Mouse (Mus musculus) bone marrow macrophage, adult 2 months (primary cell): ENCODE results near the gene AU018091.

Source experiments
- CTCF ChIP-seq: IDR thresholded peaks from 2 replicates; pipeline ENCODE4 v1.5.1; 2012; ENCODE audit warnings: low read depth, mild to moderate bottlenecking, low read length, moderate library complexity
- POLR2A ChIP-seq: IDR thresholded peaks from 2 replicates; pipeline ENCODE4 v1.6.1; 2012; ENCODE audit warnings: mild to moderate bottlenecking, low read depth, low read length, borderline replicate concordance

- no peak for TF ChIP-seq CTCF
- TF ChIP-seq POLR2A, result no peak
These were observed 25.7 kb downstream of the AU018091 start for GRCm38 (mm10) chr7:3143329-3143728.
